Mouse (Mus musculus) adrenal gland, adult 2 months (tissue): ENCODE data around the gene Nrxn3. TPM values are rescaled to one million over a fixed set of nuclear protein-coding genes. Genes with fewer than 3 reads are reported as not detected.

Experiments
- DNase-seq: peaks from one replicate; pipeline ENCODE4 v3.0.0; 2021
- polyA plus RNA-seq: library from polyadenylated mRNA; depleted of rRNA; stranded (reverse); fragments of >200 nt; gene quantifications from 2 replicates; pipeline ENCODE4 v1.2.3, GENCODE M21; 2012
- total RNA-seq, 2 experiments: library from RNA; stranded (reverse); gene quantifications; 2 replicates each; pipeline ENCODE4 v1.2.3; 2021

Gene Nrxn3
- total and polyA plus RNA-seq, 3 experiments = 0.10 to 0.49 (median 0.18) TPM

GRCm38 (mm10) chr12:88812173-88812572 lies 89.5 kb downstream of the Nrxn3 start:
- DNase-seq = no peak

- no peak for DNase-seq
Measured at GRCm38 (mm10) chr12:88816865-88817264, 94.2 kb downstream of the Nrxn3 start.

GRCm38 (mm10) chr12:88818622-88819334 lies 96.1 kb downstream of the Nrxn3 start:
- DNase-seq = peak; percentile 4

GRCm38 (mm10) chr12:88819335-88819709 lies 96.6 kb downstream of the Nrxn3 start:
- no peak for DNase-seq

GRCm38 (mm10) chr12:88820131-88820530 lies 97.5 kb downstream of the Nrxn3 start:
- DNase-seq = no peak

DNA sequence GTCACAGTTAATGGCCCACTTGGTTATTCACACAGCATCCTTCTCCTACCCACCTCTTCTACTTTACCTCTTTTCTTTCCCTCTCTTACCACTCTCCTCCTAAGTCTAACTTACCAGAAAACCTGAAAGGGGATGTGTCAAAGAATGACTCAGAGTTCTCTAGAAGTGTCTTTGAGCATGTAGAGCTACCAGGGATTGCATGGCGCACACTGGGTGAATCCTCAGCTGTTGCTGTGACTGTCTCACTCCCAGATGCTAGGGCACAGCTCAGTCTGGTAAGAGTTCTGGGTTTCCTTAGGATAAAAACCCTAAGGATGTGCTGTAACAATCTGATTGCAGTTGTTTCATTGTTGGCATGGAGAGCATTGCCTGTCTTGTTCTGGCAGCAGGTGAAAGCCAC lies 108.2 kb downstream of the Nrxn3 start:
- DNase-seq = no peak

- DNase-seq = peak; percentile 39
Measured at GRCm38 (mm10) chr12:88835821-88836220, 113.1 kb downstream of the Nrxn3 start.

DNA sequence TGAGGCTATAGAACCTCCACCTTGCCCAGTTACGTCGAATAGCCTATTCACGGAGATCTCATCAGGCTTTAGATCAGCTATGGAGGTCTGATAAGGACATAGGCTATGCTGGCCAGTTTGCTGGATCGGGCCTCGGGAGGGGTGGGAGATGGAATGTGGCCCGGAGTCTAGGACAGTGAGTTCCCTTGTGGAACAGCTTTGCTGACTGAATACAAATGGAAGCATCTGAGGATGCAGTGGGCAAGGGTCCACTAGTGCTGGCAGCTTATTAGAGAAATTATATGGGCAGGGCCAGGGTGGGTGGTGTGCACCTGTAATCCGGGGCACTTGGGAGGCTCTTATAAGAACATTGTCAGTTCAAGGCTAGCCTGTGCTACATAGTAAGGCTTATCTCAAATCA lies 117.0 kb downstream of the Nrxn3 start:
- DNase-seq = no peak

- no peak for DNase-seq
Measured at GRCm38 (mm10) chr12:88841350-88841749, 118.7 kb downstream of the Nrxn3 start.

GRCm38 (mm10) chr12:88850400-88851179 lies 127.9 kb downstream of the Nrxn3 start:
- DNase-seq = no peak

- no peak for DNase-seq
Measured at GRCm38 (mm10) chr12:88854039-88854438, 131.4 kb downstream of the Nrxn3 start.

- no peak for DNase-seq
Measured at GRCm38 (mm10) chr12:88857701-88858100, 135.0 kb downstream of the Nrxn3 start.

GRCm38 (mm10) chr12:88859456-88860345 lies 137.0 kb downstream of the Nrxn3 start:
- DNase-seq = no peak

DNA sequence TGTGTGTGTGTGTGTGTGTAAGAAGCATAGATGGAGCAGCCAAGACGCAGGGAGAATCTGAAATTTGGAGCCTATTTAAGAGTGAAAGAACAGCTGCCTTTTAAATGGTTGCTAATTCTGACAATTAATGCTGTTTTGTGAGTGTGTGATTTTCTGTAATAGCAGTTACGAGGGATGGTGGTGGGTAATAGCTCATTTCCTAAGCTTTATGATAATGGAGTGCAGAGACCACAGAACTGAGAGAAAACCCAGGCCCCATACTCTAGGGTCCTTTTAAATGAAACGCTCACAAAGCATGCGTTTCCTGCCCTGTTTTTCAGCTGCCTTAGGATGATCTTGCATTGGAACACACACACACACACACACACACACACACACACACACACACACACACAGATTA lies 137.7 kb downstream of the Nrxn3 start:
- no peak for DNase-seq

GRCm38 (mm10) chr12:88863069-88863468 lies 140.4 kb downstream of the Nrxn3 start:
- no peak for DNase-seq

DNA sequence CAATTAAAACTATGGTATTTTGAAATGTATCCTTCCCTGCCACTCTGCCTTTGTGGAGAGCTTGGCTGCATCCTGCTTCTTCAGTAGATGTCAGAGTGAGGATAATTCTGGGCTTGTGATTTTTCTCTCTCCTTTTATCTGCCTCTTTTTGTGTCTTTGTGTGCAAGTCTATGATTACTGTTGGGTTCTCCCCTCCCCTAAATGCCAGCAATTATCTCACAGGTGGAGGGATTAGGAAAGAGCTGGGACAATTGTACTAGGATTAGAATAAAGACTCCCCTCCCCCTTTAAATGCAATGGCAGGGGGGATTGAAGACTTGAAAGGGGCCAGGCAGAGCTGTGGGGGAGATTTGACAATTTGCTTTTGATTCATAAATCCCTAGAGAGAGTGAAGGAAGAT lies 145.6 kb downstream of the Nrxn3 start:
- no peak for DNase-seq

DNA sequence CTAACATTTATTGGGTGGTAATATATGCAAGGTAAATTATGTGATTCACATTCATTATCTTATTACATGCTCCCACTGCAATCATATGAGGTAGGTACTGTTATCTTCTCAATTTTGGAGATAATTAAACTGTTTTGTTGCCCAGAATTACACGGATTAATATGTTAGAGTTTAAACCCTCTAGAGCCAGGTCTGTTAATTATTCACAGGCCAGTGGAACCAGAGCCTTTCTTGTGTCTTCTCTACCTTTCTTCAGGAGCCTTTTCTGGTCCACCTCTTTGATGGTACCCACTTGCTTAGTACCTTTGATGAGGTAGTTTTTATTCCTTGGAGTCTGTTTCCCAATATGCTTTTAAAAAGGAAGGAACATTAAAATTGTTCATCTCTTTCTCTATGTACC lies 174.7 kb downstream of the Nrxn3 start:
- no peak for DNase-seq

DNA sequence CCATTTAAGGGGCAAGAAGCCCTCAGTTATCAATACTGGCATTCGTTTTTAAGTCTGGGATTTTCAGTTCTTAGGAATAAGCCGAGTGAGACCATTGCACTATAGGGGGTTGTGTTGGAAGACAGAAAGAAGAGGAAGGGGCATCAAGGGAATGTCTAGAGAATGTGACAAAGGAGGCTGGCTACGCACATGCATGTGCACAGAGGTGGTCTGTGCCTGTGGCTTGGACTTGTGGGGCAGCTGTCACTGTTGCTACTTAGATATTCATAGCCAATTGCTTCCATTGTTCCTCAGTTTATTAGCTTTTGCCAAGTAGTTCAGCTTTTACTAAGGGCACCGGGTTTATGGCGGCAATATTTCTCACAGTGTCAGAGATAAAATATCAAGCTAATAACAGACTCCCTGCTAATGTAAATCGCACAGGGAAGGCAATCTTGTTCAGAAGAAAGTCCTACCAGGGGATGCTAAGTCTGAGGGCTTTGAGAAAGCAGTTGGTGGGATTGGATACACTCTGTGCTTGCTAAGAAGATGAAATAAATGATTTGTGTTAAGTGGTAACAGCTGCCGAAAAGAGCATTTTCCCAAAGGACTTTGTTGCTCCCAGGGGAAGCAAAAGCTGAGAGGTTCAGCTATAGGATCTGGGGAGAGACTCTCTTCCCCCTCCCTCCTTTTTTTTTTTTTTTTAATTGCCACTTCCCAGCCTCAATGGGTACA lies 177.5 kb downstream of the Nrxn3 start:
- no peak for DNase-seq

DNA sequence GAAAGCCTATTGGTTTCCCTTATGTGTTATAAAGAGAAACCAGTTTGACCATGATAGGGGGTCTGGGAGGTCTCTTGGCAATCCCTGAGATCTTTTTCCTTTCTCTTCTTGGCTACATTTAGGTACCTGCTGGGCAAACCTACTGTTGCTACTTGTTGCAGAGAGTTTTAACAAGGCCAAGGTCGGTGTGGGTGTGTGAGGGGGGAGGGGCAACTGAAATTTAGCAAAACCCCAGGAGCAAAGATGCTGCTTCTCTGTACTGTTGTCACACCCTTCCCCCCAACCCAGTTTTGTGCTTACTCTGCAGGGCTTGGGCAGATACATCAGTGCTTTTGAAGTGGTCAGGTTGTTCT lies 178.0 kb downstream of the Nrxn3 start:
- no peak for DNase-seq

- no peak for DNase-seq
Measured at GRCm38 (mm10) chr12:88910761-88911160, 188.1 kb downstream of the Nrxn3 start.

DNA sequence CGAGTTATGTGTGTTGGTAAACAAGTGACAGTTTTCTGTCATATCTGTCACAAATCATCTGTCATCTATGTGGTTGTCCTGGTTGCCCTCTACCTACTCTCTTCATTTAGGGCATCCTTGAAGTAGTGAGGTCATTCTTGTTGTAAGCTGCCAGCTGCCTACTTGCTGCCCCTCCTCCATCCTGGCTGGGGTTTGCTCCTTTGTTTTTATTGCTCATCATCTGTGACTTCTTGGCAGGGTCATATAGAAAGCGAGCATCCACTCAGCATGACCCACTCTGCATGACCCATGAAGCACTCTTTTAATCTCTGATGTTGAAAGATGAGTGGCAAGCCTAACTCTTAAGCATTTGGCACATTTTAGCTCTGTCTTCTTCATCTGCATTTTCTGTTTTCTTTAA lies 194.1 kb downstream of the Nrxn3 start:
- no peak for DNase-seq

GRCm38 (mm10) chr12:88924896-88925295 lies 202.2 kb downstream of the Nrxn3 start:
- DNase-seq = no peak
